Mouse (Mus musculus) heart, postnatal 36 days (tissue): ENCODE results near the gene C5ar2. TPM values are rescaled to one million over a fixed set of nuclear protein-coding genes. Genes with fewer than 3 reads are reported as not detected.
"Not testable (repeated sequence)": the region's sequence is repeated elsewhere in the genome, so short reads cannot be mapped to it uniquely, and the experiment has no call there.

Source experiments
- DNase-seq, 2 experiments: peaks; one replicate each; pipeline ENCODE4 v3.0.0; 2021 to 2022
- intact Hi-C: fragments of 180-260 bp; cut with DNase I; formaldehyde crosslinking; loops from one replicate; pipeline ENCODE4 v1.15.1; 2025
- total RNA-seq, 2 experiments: library from RNA; stranded (reverse); gene quantifications; 2 replicates each; pipeline ENCODE4 v1.2.3; 2021

The C5ar2 gene
- total RNA-seq = 1 to 10 TPM; 1.2 to 1.7 TPM

- no peak for DNase-seq
- intact Hi-C loops = no loop called here
These were observed at the start of gene C5ar2 for GRCm38 (mm10) chr7:16244067-16244466. C5ar2 (minus strand) TSS chr7:16244154.

GRCm38 (mm10) chr7:16287791-16288190, 43.8 kb upstream of the C5ar2 start:
- DNase-seq = no peak
- intact Hi-C loops = loop anchor here (10.0 kb wide), 1 partner anchor 447 kb away; the partner anchor contains the start of gene Ap2s1

- DNase-seq = no peak
- intact Hi-C loops = loop anchor here (10.0 kb wide), 1 partner anchor 448 kb away; the partner anchor contains the start of gene Ap2s1
These were observed 43.1 kb upstream of the C5ar2 start for GRCm38 (mm10) chr7:16287016-16287415.

GRCm38 (mm10) chr7:16286026-16286961, 42.3 kb upstream of the C5ar2 start, which contains the start of gene Ccdc9:
Ccdc9 (minus strand) TSS chr7:16286795.
- DNase-seq = peak; percentile 99 to 100
- intact Hi-C loops = loop anchor here (10.0 kb wide), 1 partner anchor 449 kb away; the partner anchor contains the start of gene Ap2s1

- intact Hi-C loops = loop anchor here (1.0 to 10.0 kb wide), 2 partner anchors 11 to 449 kb away; partner anchors contain the start of gene Ap2s1
- peak in 1 of 2 experiments; percentile 74 for DNase-seq
These were observed 41.6 kb upstream of the C5ar2 start for GRCm38 (mm10) chr7:16285450-16286025.

- intact Hi-C loops = loop anchor here (1.0 to 10.0 kb wide), 2 partner anchors 11 to 450 kb away; partner anchors contain the start of gene Ap2s1
- DNase-seq = no peak
These were observed 41.0 kb upstream of the C5ar2 start for GRCm38 (mm10) chr7:16284904-16285303.

- DNase-seq = no peak
- intact Hi-C loops = loop anchor here (10.0 kb wide), 1 partner anchor 451 kb away; the partner anchor contains the start of gene Ap2s1
These were observed 40.0 kb upstream of the C5ar2 start for GRCm38 (mm10) chr7:16284001-16284400.

GRCm38 (mm10) chr7:16282334-16282733, 38.4 kb upstream of the C5ar2 start:
- DNase-seq = no peak
- intact Hi-C loops = loop anchor here (10.0 kb wide), 1 partner anchor 452 kb away; the partner anchor contains the start of gene Ap2s1

- DNase-seq = no peak
- intact Hi-C loops = loop anchor here (10.0 kb wide), 1 partner anchor 454 kb away; the partner anchor contains the start of gene Ap2s1
These were observed 36.8 kb upstream of the C5ar2 start for GRCm38 (mm10) chr7:16280721-16281120.

GRCm38 (mm10) chr7:16274922-16275890, 31.3 kb upstream of the C5ar2 start:
- intact Hi-C loops = loop anchor here (1.0 kb wide), 1 partner anchor 10 kb away; no protein-coding TSS in a partner anchor
- no peak for DNase-seq

GRCm38 (mm10) chr7:16273766-16274140, 29.8 kb upstream of the C5ar2 start:
- no peak for DNase-seq
- intact Hi-C loops = loop anchor here (1.0 kb wide), 1 partner anchor 12 kb away; no protein-coding TSS in a partner anchor

- intact Hi-C loops = no loop called here
- peak; percentile 83 to 87 for DNase-seq
These were observed 29.3 kb upstream of the C5ar2 start, which contains the start of gene Inafm1 for GRCm38 (mm10) chr7:16273081-16273765. Inafm1 (minus strand) TSS chr7:16273617.

- peak; percentile 58 to 66 for DNase-seq
- intact Hi-C loops = no loop called here
These were observed 28.7 kb upstream of the C5ar2 start for GRCm38 (mm10) chr7:16272681-16273080.

GRCm38 (mm10) chr7:16271139-16271538, 27.2 kb upstream of the C5ar2 start:
- intact Hi-C loops = no loop called here

GRCm38 (mm10) chr7:16266593-16266992, 22.6 kb upstream of the C5ar2 start:
- DNase-seq = not testable (repeated sequence)
- intact Hi-C loops = loop anchor here (10.0 kb wide), 1 partner anchor 282 kb away; no protein-coding TSS in a partner anchor

More at GRCm38 (mm10) chr7:16271139-16271538, 27.2 kb upstream of the C5ar2 start:
- DNase-seq = no peak

- DNase-seq = no peak
- intact Hi-C loops = loop anchor here (10.0 kb wide), 1 partner anchor 281 kb away; no protein-coding TSS in a partner anchor
These were observed 21.9 kb upstream of the C5ar2 start for GRCm38 (mm10) chr7:16265856-16266255.

GRCm38 (mm10) chr7:16263843-16264242, 19.9 kb upstream of the C5ar2 start:
- intact Hi-C loops = loop anchor here (1.0 to 10.0 kb wide), 4 partner anchors 42 to 279 kb away; partner anchors contain the start of genes Dhx34 and Napa

GRCm38 (mm10) chr7:16263015-16263787, 19.2 kb upstream of the C5ar2 start:
- intact Hi-C loops = loop anchor here (1.0 to 10.0 kb wide), 4 partner anchors 41 to 278 kb away; partner anchors contain the start of genes Dhx34 and Napa

More at GRCm38 (mm10) chr7:16263843-16264242, 19.9 kb upstream of the C5ar2 start:
- no peak for DNase-seq

More at GRCm38 (mm10) chr7:16263015-16263787, 19.2 kb upstream of the C5ar2 start:
- peak; percentile 76 to 87 for DNase-seq
